Mouse (Mus musculus): ENCODE measurements at regions not wholly inside any gene's neighbourhood (a gene's known extent, or its start where the extent isn't known, plus 50 kb on each side); places are given as distances from the start of the nearest gene placed in this dataset.

DNA sequence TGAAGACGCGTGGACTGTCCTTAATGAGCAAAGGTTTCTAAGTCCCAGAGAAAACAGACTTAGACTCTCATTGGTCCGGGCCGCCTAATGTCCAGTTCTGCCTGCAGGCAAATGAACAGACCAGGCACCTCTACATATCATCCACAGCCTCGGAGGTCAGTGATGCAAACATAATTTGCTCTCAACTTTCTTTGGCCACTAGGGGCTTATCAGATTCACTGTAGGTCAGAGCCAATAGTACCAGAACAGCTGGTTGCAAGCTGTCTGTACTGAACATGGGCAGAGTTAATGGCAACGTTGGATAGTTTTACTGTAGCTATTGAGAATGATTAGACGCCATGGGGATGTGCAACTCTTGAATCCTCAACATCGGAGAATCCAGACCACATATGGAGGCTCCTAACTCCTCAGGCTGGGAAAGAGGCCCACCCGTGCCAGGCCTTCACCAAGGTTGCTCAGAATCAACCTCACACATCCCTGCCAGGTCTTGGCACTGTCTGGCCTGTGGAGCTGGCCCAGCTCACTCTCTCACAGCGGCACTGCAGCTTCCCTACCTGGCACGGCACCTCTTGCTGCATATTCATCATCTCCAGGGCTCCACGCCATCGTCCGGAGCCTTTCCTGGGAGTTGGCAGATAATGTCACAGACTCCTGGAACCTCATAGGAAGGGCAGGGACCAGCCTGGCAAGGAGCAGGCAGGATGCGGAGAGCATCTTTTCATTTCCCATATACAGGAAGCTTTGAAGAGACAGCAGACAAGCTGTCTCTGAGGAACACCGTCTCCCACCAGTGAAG is 228.1 kb downstream of the Gm4791 start:
- Histone ChIP-seq H3K4me1 (ENCODE audit: control insufficient read depth, insufficient read depth, low read length) (0 out of 2 replicates have a peak, but pooled peaks cover 4% of the 10 kb centered on the region), H3K27me3 (replicated peaks; ENCODE audit: control insufficient read depth, insufficient read depth, low read length) (no peaks in the 10 kb centered on the region), H3K27ac (replicated peaks; ENCODE audit: low read depth, low read length) (no peak overlapping the region), H3K9me3 (ENCODE audit: control insufficient read depth, low read length) (no peaks in the 10 kb centered on the region), H3K9ac (ENCODE audit: low read depth, low read length) (no peak overlapping the region), H3K4me2 (ENCODE audit: low read depth, low read length) (no peak overlapping the region), H3K36me3 (ENCODE audit: control insufficient read depth, insufficient read depth, low read length) (no peaks in the 10 kb centered on the region), H3K4me3 (ENCODE audit: low read depth, low read length) (no peak overlapping the region)
- ATAC-seq (ENCODE audit: low read depth) (no peak), DNase-seq (ENCODE audit: low spot score) (peak; percentile 22)
- WGBS: 75% methylated on average over 16 of the region's 16 CpGs

DNA sequence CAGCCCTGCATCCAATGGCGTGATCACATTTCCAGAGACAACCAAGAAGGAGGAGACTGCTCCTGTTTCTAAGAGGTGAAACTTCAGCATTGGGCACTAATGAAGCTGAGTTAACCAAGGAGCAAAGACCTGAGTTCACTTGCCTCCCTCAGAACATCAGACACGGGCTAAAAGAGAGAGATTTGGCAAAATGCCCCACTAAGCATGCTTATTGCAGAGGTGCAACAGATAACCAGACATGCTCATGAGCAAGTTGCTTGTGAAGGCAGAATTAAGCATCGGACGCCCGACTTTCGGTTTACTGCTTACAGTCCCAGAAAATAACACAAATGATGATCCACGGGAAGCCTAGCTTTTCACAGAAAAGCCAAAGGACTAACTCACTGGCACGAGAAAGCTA is 228.8 kb downstream of the Gm4791 start:
- no peaks in the 10 kb centered on the region for H3K36me3 ChIP-seq (ENCODE audit: control insufficient read depth, insufficient read depth, low read length)
- H3K4me1 ChIP-seq (ENCODE audit: control insufficient read depth, insufficient read depth, low read length): 0 out of 2 replicates have a peak, but pooled peaks cover 4% of the 10 kb centered on the region
- no peak for ATAC-seq (ENCODE audit: low read depth)
- H3K4me3 ChIP-seq (ENCODE audit: low read depth, low read length): no peak overlapping the region
- no peak overlapping the region for H3K27ac ChIP-seq (replicated peaks; ENCODE audit: low read depth, low read length)
- no peaks in the 10 kb centered on the region for H3K27me3 ChIP-seq (replicated peaks; ENCODE audit: control insufficient read depth, insufficient read depth, low read length)
- 86% methylated on average over 8 of the region's 8 CpGs for WGBS
- no peak overlapping the region for H3K4me2 ChIP-seq (ENCODE audit: low read depth, low read length)
- DNase-seq (ENCODE audit: low spot score): no peak
- H3K9ac ChIP-seq (ENCODE audit: low read depth, low read length): no peak overlapping the region
- H3K9me3 ChIP-seq (ENCODE audit: control insufficient read depth, low read length): no peaks in the 10 kb centered on the region

DNA sequence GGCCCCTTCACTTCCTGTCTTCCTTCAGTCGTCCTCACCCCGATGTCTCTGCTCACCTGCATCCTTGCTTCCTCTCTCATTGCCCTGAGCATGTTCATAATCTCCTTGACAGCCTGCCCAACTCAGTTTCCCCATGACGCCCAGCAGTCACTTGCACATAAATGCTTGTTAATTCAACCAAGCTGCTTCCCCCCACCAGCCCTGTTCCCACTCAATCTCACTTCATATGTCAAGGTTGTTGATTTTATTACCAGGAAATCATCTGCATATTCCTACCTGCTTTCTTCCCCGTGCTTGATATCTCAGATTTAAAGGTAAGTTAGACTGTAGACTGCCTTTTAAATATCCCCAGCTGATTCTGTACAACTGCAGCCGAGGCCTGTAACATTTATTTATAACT is 230.2 kb downstream of the Gm4791 start:
- no peak overlapping the region for H3K4me2 ChIP-seq (ENCODE audit: low read depth, low read length)
- H3K27ac ChIP-seq (replicated peaks; ENCODE audit: low read depth, low read length): no peak overlapping the region
- H3K4me3 ChIP-seq (ENCODE audit: low read depth, low read length): no peak overlapping the region
- ATAC-seq (ENCODE audit: low read depth) (no peak), DNase-seq (ENCODE audit: low spot score) (no peak)
- no peak overlapping the region for H3K9ac ChIP-seq (ENCODE audit: low read depth, low read length)
- WGBS: 50% methylated on average over 5 of the region's 5 CpGs
- 0 out of 2 replicates have a peak, but pooled peaks cover 4% of the 10 kb centered on the region for H3K4me1 ChIP-seq (ENCODE audit: control insufficient read depth, insufficient read depth, low read length)
- no peaks in the 10 kb centered on the region for H3K9me3 ChIP-seq (ENCODE audit: control insufficient read depth, low read length)
- H3K36me3 ChIP-seq (ENCODE audit: control insufficient read depth, insufficient read depth, low read length): no peaks in the 10 kb centered on the region
- H3K27me3 ChIP-seq (replicated peaks; ENCODE audit: control insufficient read depth, insufficient read depth, low read length): no peaks in the 10 kb centered on the region

DNA sequence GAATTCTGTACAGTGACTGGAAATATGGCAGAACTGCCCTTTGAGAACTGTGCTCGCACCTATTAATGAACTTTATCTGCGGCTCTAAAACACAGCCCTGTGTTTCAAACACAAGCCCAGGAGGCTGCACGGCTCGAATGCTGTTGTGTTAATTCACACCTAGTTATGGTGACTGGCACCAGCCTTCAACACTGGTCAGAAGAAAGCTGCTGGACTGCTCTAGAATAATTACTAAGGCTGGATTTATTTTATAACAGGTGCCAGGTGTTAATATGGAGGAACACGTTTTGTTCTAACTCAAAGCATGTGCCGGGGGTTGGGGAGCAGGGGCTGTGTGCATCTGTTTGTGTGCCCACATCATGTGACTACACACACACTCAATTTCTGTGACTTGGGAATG is 230.8 kb downstream of the Gm4791 start:
- H3K27ac ChIP-seq (replicated peaks; ENCODE audit: low read depth, low read length): no peak overlapping the region
- H3K36me3 ChIP-seq (ENCODE audit: control insufficient read depth, insufficient read depth, low read length): no peaks in the 10 kb centered on the region
- DNase-seq (ENCODE audit: low spot score) (no peak), ATAC-seq (ENCODE audit: low read depth) (no peak)
- no peak overlapping the region for H3K9ac ChIP-seq (ENCODE audit: low read depth, low read length)
- no peaks in the 10 kb centered on the region for H3K27me3 ChIP-seq (replicated peaks; ENCODE audit: control insufficient read depth, insufficient read depth, low read length)
- no peak overlapping the region for H3K4me2 ChIP-seq (ENCODE audit: low read depth, low read length)
- no peaks in the 10 kb centered on the region for H3K9me3 ChIP-seq (ENCODE audit: control insufficient read depth, low read length)
- 75% methylated on average over 6 of the region's 6 CpGs for WGBS
- 0 out of 2 replicates have a peak, but pooled peaks cover 4% of the 10 kb centered on the region for H3K4me1 ChIP-seq (ENCODE audit: control insufficient read depth, insufficient read depth, low read length)
- no peak overlapping the region for H3K4me3 ChIP-seq (ENCODE audit: low read depth, low read length)

DNA sequence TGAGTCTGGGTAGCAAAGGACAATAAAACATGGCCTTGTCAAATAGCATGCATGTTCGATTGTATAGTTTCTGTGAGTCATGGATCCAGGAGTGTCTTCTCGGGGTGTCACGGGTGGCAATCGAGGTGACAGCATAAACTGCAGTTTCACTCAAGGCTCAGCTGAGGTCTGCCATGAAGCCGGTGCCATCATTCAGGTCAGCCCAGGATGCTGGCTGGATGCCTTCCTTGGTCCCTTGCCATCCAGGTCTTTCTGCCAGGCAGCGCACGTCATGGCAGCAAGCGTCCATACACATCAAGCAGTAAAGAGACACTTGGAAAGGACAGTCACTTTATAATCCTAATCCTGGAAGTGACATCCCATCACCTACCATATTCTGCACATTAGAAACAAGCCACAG is 242.4 kb downstream of the Gm4791 start:
- no peak overlapping the region for H3K9ac ChIP-seq (ENCODE audit: low read depth, low read length)
- WGBS: 93% methylated on average over 8 of the region's 8 CpGs

DNA sequence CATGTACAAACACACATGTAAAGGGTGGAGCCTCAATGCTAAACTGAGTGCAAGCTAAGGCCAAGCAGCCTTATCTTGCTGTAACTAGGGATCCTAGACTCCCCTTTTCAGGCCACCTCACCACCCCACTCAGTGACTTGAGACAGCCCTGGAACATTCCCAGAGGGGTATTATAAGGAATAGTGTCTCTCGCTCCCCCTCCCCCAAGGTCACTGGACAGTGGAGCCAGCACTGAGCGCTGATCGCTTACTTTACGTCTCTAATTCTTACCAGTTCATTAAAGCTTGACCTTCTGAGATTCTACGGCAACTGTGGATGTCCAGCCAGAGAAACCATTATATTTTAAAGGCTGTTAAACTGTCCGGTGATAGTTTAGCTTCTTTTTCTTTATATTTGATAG is 243.5 kb downstream of the Gm4791 start:
- H3K9ac ChIP-seq (ENCODE audit: low read depth, low read length): no peak overlapping the region
- DNase-seq (ENCODE audit: low spot score) (no peak), ATAC-seq (ENCODE audit: low read depth) (no peak)
- H3K27ac ChIP-seq (replicated peaks; ENCODE audit: low read depth, low read length): no peak overlapping the region
- H3K4me1 ChIP-seq (ENCODE audit: control insufficient read depth, insufficient read depth, low read length): no peaks in the 10 kb centered on the region
- H3K9me3 ChIP-seq (ENCODE audit: control insufficient read depth, low read length): 0 out of 2 replicates have a peak, but pooled peaks cover 3% of the 10 kb centered on the region
- H3K4me2 ChIP-seq (ENCODE audit: low read depth, low read length): no peak overlapping the region
- no peaks in the 10 kb centered on the region for H3K36me3 ChIP-seq (ENCODE audit: control insufficient read depth, insufficient read depth, low read length)
- H3K27me3 ChIP-seq (replicated peaks; ENCODE audit: control insufficient read depth, insufficient read depth, low read length): no peaks in the 10 kb centered on the region
- 88% methylated on average over 6 of the region's 6 CpGs for WGBS
- no peak overlapping the region for H3K4me3 ChIP-seq (ENCODE audit: low read depth, low read length)

More for the DNA sequence above, 242.4 kb downstream of the Gm4791 start:
- H3K4me3 ChIP-seq (ENCODE audit: low read depth, low read length): no peak overlapping the region
- no peaks in the 10 kb centered on the region for H3K27me3 ChIP-seq (replicated peaks; ENCODE audit: control insufficient read depth, insufficient read depth, low read length)
- no peaks in the 10 kb centered on the region for H3K4me1 ChIP-seq (ENCODE audit: control insufficient read depth, insufficient read depth, low read length)
- no peak for DNase-seq (ENCODE audit: low spot score)
- no peak for ATAC-seq (ENCODE audit: low read depth)
- H3K36me3 ChIP-seq (ENCODE audit: control insufficient read depth, insufficient read depth, low read length): no peaks in the 10 kb centered on the region
- H3K4me2 ChIP-seq (ENCODE audit: low read depth, low read length): no peak overlapping the region
- no peak overlapping the region for H3K27ac ChIP-seq (replicated peaks; ENCODE audit: low read depth, low read length)
- H3K9me3 ChIP-seq (ENCODE audit: control insufficient read depth, low read length): 0 out of 2 replicates have a peak, but pooled peaks cover 3% of the 10 kb centered on the region

DNA sequence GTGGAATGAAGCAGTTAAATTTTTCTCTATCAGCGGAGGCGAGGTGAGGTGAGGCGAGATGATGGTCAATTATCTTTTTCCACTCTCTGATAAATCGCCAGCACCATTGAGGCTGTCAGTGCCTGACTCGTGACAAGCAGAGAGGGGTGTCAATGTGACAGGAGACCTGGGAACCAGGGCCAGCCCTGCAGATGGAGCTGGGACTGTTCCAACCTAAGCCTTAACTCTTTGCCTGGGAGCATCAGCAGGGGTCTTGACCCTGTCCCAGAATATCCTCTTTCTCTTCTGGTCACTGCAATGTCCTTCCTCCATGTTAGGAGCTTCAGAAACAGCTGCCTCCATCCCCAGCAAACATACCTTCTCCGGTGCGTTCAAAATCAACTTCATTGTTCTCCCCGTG is 244.0 kb downstream of the Gm4791 start:
- Histone ChIP-seq H3K9me3 (ENCODE audit: control insufficient read depth, low read length) (0 out of 2 replicates have a peak, but pooled peaks cover 3% of the 10 kb centered on the region), H3K4me1 (ENCODE audit: control insufficient read depth, insufficient read depth, low read length) (no peaks in the 10 kb centered on the region), H3K27ac (replicated peaks; ENCODE audit: low read depth, low read length) (no peak overlapping the region), H3K36me3 (ENCODE audit: control insufficient read depth, insufficient read depth, low read length) (no peaks in the 10 kb centered on the region), H3K27me3 (replicated peaks; ENCODE audit: control insufficient read depth, insufficient read depth, low read length) (no peaks in the 10 kb centered on the region), H3K4me2 (ENCODE audit: low read depth, low read length) (no peak overlapping the region), H3K4me3 (ENCODE audit: low read depth, low read length) (no peak overlapping the region), H3K9ac (ENCODE audit: low read depth, low read length) (no peak overlapping the region)
- ATAC-seq (ENCODE audit: low read depth) (no peak), DNase-seq (ENCODE audit: low spot score) (no peak)
- WGBS: 77% methylated on average over 8 of the region's 8 CpGs

DNA sequence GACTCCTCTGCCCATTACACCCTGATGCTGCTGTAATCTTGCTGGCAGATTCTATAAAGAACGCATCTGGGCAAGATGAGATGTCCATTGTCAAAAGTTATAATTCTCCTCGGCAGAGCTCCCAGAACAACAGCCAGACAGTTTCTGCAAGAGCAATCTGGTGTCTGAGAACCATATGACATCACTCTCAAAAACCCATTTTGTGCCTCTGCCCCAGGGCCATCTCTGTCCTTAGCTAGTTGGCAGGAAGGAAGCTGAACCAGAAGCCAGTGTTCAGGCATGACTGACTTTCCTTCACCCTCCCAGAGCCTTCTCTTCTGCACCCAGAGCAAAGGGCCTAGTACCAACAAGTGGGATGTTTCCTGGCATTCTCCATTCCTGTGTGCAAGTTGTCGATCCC is 250.5 kb downstream of the Gm4791 start:
- Histone ChIP-seq H3K9ac (ENCODE audit: low read depth, low read length) (no peak overlapping the region), H3K4me1 (ENCODE audit: control insufficient read depth, insufficient read depth, low read length) (no peaks in the 10 kb centered on the region), H3K27ac (replicated peaks; ENCODE audit: low read depth, low read length) (no peak overlapping the region), H3K9me3 (ENCODE audit: control insufficient read depth, low read length) (peaks cover 6% of the 10 kb centered on the region; the same call in 1 of the 2 replicates), H3K4me3 (ENCODE audit: low read depth, low read length) (no peak overlapping the region), H3K27me3 (replicated peaks; ENCODE audit: control insufficient read depth, insufficient read depth, low read length) (no peaks in the 10 kb centered on the region), H3K4me2 (ENCODE audit: low read depth, low read length) (no peak overlapping the region), H3K36me3 (ENCODE audit: control insufficient read depth, insufficient read depth, low read length) (no peaks in the 10 kb centered on the region)
- ATAC-seq (ENCODE audit: low read depth): no peak
- WGBS: 54% methylated on average over 3 of the region's 3 CpGs
- no peak for DNase-seq (ENCODE audit: low spot score)

DNA sequence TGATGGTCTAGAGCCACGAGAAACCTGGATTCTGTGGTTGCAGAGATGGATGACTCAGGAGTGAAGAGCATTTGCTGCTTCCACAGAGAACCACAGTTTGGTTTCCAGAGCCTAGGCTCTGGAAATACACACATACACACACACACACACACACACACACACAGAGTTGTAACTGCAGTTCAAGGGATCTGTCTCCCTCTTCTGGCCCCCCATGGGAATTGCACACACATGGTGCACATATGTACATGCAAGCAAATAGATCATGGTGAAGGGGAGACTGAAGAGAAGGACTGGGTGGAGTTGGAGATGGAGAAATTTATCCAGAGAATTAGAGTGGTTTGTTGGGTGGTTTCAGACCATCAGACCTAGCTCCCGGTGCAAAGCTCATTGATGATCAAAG is 252.6 kb downstream of the Gm4791 start:
- no peaks in the 10 kb centered on the region for H3K36me3 ChIP-seq (ENCODE audit: control insufficient read depth, insufficient read depth, low read length)
- no peak overlapping the region for H3K4me2 ChIP-seq (ENCODE audit: low read depth, low read length)
- no peaks in the 10 kb centered on the region for H3K27me3 ChIP-seq (replicated peaks; ENCODE audit: control insufficient read depth, insufficient read depth, low read length)
- H3K27ac ChIP-seq (replicated peaks; ENCODE audit: low read depth, low read length): no peak overlapping the region
- no peak overlapping the region for H3K9ac ChIP-seq (ENCODE audit: low read depth, low read length)
- ATAC-seq (ENCODE audit: low read depth) (no peak), DNase-seq (ENCODE audit: low spot score) (no peak)
- peaks cover 3% of the 10 kb centered on the region; the same call in 1 of the 2 replicates for H3K9me3 ChIP-seq (ENCODE audit: control insufficient read depth, low read length)
- WGBS: 87% methylated on average over 2 of the region's 2 CpGs
- H3K4me1 ChIP-seq (ENCODE audit: control insufficient read depth, insufficient read depth, low read length): no peaks in the 10 kb centered on the region
- no peak overlapping the region for H3K4me3 ChIP-seq (ENCODE audit: low read depth, low read length)

All from embryonic facial prominence, embryonic 14.5 days (tissue).